Mouse (Mus musculus) G1E (cell line): ENCODE results near the gene Spdl1. TPM values are rescaled to one million over a fixed set of nuclear protein-coding genes. Genes with fewer than 3 reads are reported as not detected.

Experiments
- ATAC-seq: 2 replicates; pipeline ENCODE4 v1.8.0; 2016; ENCODE audit warnings: mild to moderate bottlenecking; ENCODE audit not compliant: insufficient number of reproducible peaks, poor library complexity, low FRiP score, severe bottlenecking; ENCODE audit errors: extremely low read depth
- DNase-seq: peaks from one replicate; pipeline ENCODE4 v3.0.0; 2012; ENCODE audit warnings: low spot score
- H3K27me3 ChIP-seq: 2 replicates; pipeline ENCODE4 v1.6.1; 2012; ENCODE audit warnings: mild to moderate bottlenecking, low read length, inconsistent platforms; ENCODE audit not compliant: insufficient read depth
- H3K36me3 ChIP-seq: replicated peaks from 2 replicates; pipeline ENCODE3; 2012; ENCODE audit warnings: mild to moderate bottlenecking, inconsistent platforms
- H3K4me1 ChIP-seq: 2 replicates; pipeline ENCODE4 v1.6.1; 2012; ENCODE audit warnings: low read depth, low read length, inconsistent platforms, mixed read lengths; ENCODE audit not compliant: insufficient read depth
- H3K4me3 ChIP-seq: 2 replicates; pipeline ENCODE4 v1.5.1; 2012; ENCODE audit warnings: low read depth, mild to moderate bottlenecking, inconsistent platforms, low read length, moderate library complexity, mixed read lengths
- H3K9me3 ChIP-seq: replicated peaks from 2 replicates; pipeline ENCODE4 v1.6.1; 2012; ENCODE audit warnings: inconsistent platforms
- CTCF ChIP-seq: IDR thresholded peaks from 2 replicates; pipeline ENCODE4 v1.5.1; 2012; ENCODE audit warnings: low read depth, low read length, inconsistent platforms, mixed read lengths
- GATA1 ChIP-seq: IDR thresholded peaks from 2 replicates; pipeline ENCODE4 v1.6.1; 2012; ENCODE audit warnings: borderline replicate concordance, low read length, inconsistent platforms, mixed read lengths
- GATA2 ChIP-seq: IDR thresholded peaks from 2 replicates; pipeline ENCODE4 v1.6.1; 2012; ENCODE audit warnings: low read depth, low read length, inconsistent platforms, borderline replicate concordance
- POLR2AphosphoS5 ChIP-seq: IDR thresholded peaks from 2 replicates; pipeline ENCODE4 v1.6.1; 2012; ENCODE audit warnings: low read depth, low read length, inconsistent platforms; ENCODE audit not compliant: insufficient replicate concordance
- TAL1 ChIP-seq: conservative IDR thresholded peaks from 2 replicates; pipeline ENCODE4 v1.6.1; 2012; ENCODE audit warnings: low read depth, low read length, inconsistent platforms, mixed read lengths
- polyA plus RNA-seq: library from polyadenylated mRNA; stranded (reverse); fragments of >175 nt; gene quantifications from 2 replicates; pipeline ENCODE4 v1.2.3, GENCODE M21; 2012
- total RNA-seq, 2 experiments: library from RNA; stranded (forward) in 1 of 2; stranded (reverse) in 1 of 2; fragments of 200-1000 nt in 1 of 2; fragments of >200 nt in 1 of 2; fragmentation: Nextera tagmentation in 1 of 2; gene quantifications; 2 replicates each; pipeline ENCODE4 v1.2.3; 2014 to 2017

Gene Spdl1
- total and polyA plus RNA-seq, 3 experiments: 2.9 to 43.2 (median 40.6) TPM

- TF ChIP-seq GATA1: no peak
- no peak for TF ChIP-seq CTCF
- no peak for TF ChIP-seq TAL1
- no peak for TF ChIP-seq POLR2AphosphoS5
- no peak for TF ChIP-seq GATA2
- ATAC-seq: no peak
- no peaks in the 10 kb centered on the region for H3K4me1 ChIP-seq
- H3K36me3 ChIP-seq: no peaks in the 10 kb centered on the region
- DNase-seq: no peak
- no peaks in the 10 kb centered on the region for H3K27me3 ChIP-seq
- H3K9me3 ChIP-seq: peaks cover 21% of the 10 kb centered on the region
- no peak overlapping the region for H3K4me3 ChIP-seq
Measured at GRCm38 (mm10) chr11:34779966-34780365, 53.5 kb downstream of the Spdl1 start.

GRCm38 (mm10) chr11:34778351-34778750 is 55.1 kb downstream of the Spdl1 start:
- H3K27me3 ChIP-seq: no peaks in the 10 kb centered on the region
- no peaks in the 10 kb centered on the region for H3K4me1 ChIP-seq
- H3K4me3 ChIP-seq: no peak overlapping the region
- no peak for ATAC-seq
- no peaks in the 10 kb centered on the region for H3K36me3 ChIP-seq
- DNase-seq: no peak
- TF ChIP-seq GATA2 (no peak), CTCF (no peak), POLR2AphosphoS5 (no peak)
- peaks cover 18% of the 10 kb centered on the region for H3K9me3 ChIP-seq

GRCm38 (mm10) chr11:34777529-34777928 is 55.9 kb downstream of the Spdl1 start:
- TF ChIP-seq GATA1 (no peak), POLR2AphosphoS5 (no peak), CTCF (no peak), GATA2 (no peak), TAL1 (no peak)
- Histone ChIP-seq H3K36me3 (no peaks in the 10 kb centered on the region), H3K9me3 (peaks cover 12% of the 10 kb centered on the region), H3K27me3 (no peaks in the 10 kb centered on the region), H3K4me1 (no peaks in the 10 kb centered on the region), H3K4me3 (no peak overlapping the region)
- DNase-seq: no peak
- no peak for ATAC-seq

GRCm38 (mm10) chr11:34776054-34776453 is 57.4 kb downstream of the Spdl1 start:
- TF ChIP-seq GATA2 (no peak), POLR2AphosphoS5 (no peak), CTCF (no peak), GATA1 (no peak), TAL1 (no peak)
- DNase-seq: no peak
- H3K27me3 ChIP-seq: no peaks in the 10 kb centered on the region
- no peaks in the 10 kb centered on the region for H3K4me1 ChIP-seq
- no peak for ATAC-seq
- no peaks in the 10 kb centered on the region for H3K36me3 ChIP-seq
- peaks cover 10% of the 10 kb centered on the region for H3K9me3 ChIP-seq
- no peak overlapping the region for H3K4me3 ChIP-seq

GRCm38 (mm10) chr11:34774636-34775035 is 58.8 kb downstream of the Spdl1 start:
- H3K36me3 ChIP-seq: no peaks in the 10 kb centered on the region
- H3K4me3 ChIP-seq: no peak overlapping the region
- peaks cover 13% of the 10 kb centered on the region for H3K9me3 ChIP-seq
- ATAC-seq (no peak), DNase-seq (no peak)
- H3K4me1 ChIP-seq: no peaks in the 10 kb centered on the region
- no peak for TF ChIP-seq CTCF
- no peak for TF ChIP-seq TAL1
- H3K27me3 ChIP-seq: no peaks in the 10 kb centered on the region

GRCm38 (mm10) chr11:34773304-34773895 is 60.0 kb downstream of the Spdl1 start:
- Histone ChIP-seq H3K4me3 (no peak overlapping the region), H3K36me3 (no peaks in the 10 kb centered on the region), H3K27me3 (no peaks in the 10 kb centered on the region), H3K4me1 (no peaks in the 10 kb centered on the region), H3K9me3 (peaks cover 21% of the 10 kb centered on the region)
- DNase-seq (no peak), ATAC-seq (no peak)
- TF ChIP-seq GATA1 (no peak), TAL1 (no peak), POLR2AphosphoS5 (no peak)

GRCm38 (mm10) chr11:34771221-34771986 is 62.0 kb downstream of the Spdl1 start:
- no peak for TF ChIP-seq GATA2
- no peak for TF ChIP-seq CTCF
- TF ChIP-seq POLR2AphosphoS5: no peak
- no peak overlapping the region for H3K4me3 ChIP-seq
- H3K9me3 ChIP-seq: peaks cover 21% of the 10 kb centered on the region
- no peaks in the 10 kb centered on the region for H3K36me3 ChIP-seq
- DNase-seq (no peak), ATAC-seq (no peak)
- no peaks in the 10 kb centered on the region for H3K27me3 ChIP-seq
- H3K4me1 ChIP-seq: no peaks in the 10 kb centered on the region
